Mouse (Mus musculus) forebrain, embryonic 14.5 days (tissue): ENCODE results near the gene Gpr152. TPM values are rescaled to one million over a fixed set of nuclear protein-coding genes. Genes with fewer than 3 reads are reported as not detected.

Experiments used
- ATAC-seq: fragments of 200-750 bp; cut with Nextera tagmentation; 2 replicates; pipeline ENCODE4 v1.8.0; 2017; ENCODE audit warnings: mild to moderate bottlenecking, moderate library complexity
- DNase-seq: peaks from one replicate; pipeline ENCODE4 v3.0.0-alpha.2; 2015; ENCODE audit warnings: low spot score
- H3K27ac ChIP-seq: fragments of 300-500 bp; sonication (generic); 2 replicates; pipeline ENCODE4 v1.5.1; 2014; ENCODE audit warnings: low read depth, mild to moderate bottlenecking, control low read depth, low read length, moderate library complexity
- H3K27me3 ChIP-seq: fragments of 300-500 bp; sonication (generic); replicated peaks from 2 replicates; pipeline ENCODE4 v1.6.1; 2014; ENCODE audit warnings: low read length, control low read depth, mixed read lengths; ENCODE audit not compliant: control insufficient read depth, insufficient read depth
- H3K36me3 ChIP-seq: fragments of 300-500 bp; sonication (generic); 2 replicates; pipeline ENCODE4 v1.6.1; 2014; ENCODE audit warnings: low read length, control low read depth; ENCODE audit not compliant: control insufficient read depth, insufficient read depth
- H3K4me1 ChIP-seq: fragments of 300-500 bp; sonication (generic); 2 replicates; pipeline ENCODE4 v1.6.1; 2014; ENCODE audit warnings: antibody characterized with exemption, low read length, control low read depth; ENCODE audit not compliant: control insufficient read depth, insufficient read depth
- H3K4me2 ChIP-seq: fragments of 300-500 bp; sonication (generic); 2 replicates; pipeline ENCODE4 v1.6.1; 2014; ENCODE audit warnings: mild to moderate bottlenecking, control low read depth, low read length
- H3K4me3 ChIP-seq: fragments of 300-500 bp; sonication (generic); 2 replicates; pipeline ENCODE4 v1.5.1; 2014; ENCODE audit warnings: low read depth, low read length, control low read depth
- H3K9ac ChIP-seq: fragments of 300-500 bp; sonication (generic); 2 replicates; pipeline ENCODE4 v1.6.1; 2014; ENCODE audit warnings: mild to moderate bottlenecking, low read length, control low read depth, moderate library complexity
- H3K9me3 ChIP-seq: fragments of 300-500 bp; sonication (generic); replicated peaks from 2 replicates; pipeline ENCODE4 v1.6.1; 2016; ENCODE audit warnings: low read length, control low read depth, mixed read lengths; ENCODE audit not compliant: control insufficient read depth
- WGBS: fragments of 180-500 bp; shearing (Covaris S2); extraction: QIAGEN DNeasy Blood & Tissue Kit; methylation state at CpG from one replicate; pipeline ENCODE4 v1.1.7; 2014; 5-methylcytosine and 5-hydroxymethylcytosine counted together
- polyA plus RNA-seq: library from polyadenylated mRNA; unstranded; fragments of >200 nt; fragmentation: Nextera tagmentation; extraction: Ambion mirVana; gene quantifications from 2 replicates; pipeline ENCODE4 v1.2.1, GENCODE M21; 2014

Gene Gpr152
- polyA plus RNA-seq, 1 experiment from 2014 or later: not detected

GRCm38 (mm10) chr19:4097441-4097825 is 42.2 kb upstream of the Gpr152 start:
- Histone ChIP-seq H3K4me1 (peaks cover 27% of the 10 kb centered on the region), H3K4me3 (peak overlapping the region; percentile 57), H3K27me3 (peaks cover 6% of the 10 kb centered on the region; the same call in 1 of the 2 replicates), H3K36me3 (no peaks in the 10 kb centered on the region), H3K27ac (peak overlapping the region; percentile 2; the same call in 1 of the 2 replicates), H3K9ac (peak overlapping the region; percentile 36), H3K4me2 (peak overlapping the region; percentile 65), H3K9me3 (no peaks in the 10 kb centered on the region)
- ATAC-seq (no peak; the same call in 1 of the 2 replicates), DNase-seq (peak; percentile 73)
- 2% methylated on average over 21 of the region's 21 CpGs for WGBS

GRCm38 (mm10) chr19:4098426-4098825 is 41.2 kb upstream of the Gpr152 start:
- H3K9ac ChIP-seq: no peak overlapping the region
- no peak overlapping the region for H3K4me2 ChIP-seq
- DNase-seq: no peak
- H3K9me3 ChIP-seq: no peaks in the 10 kb centered on the region
- 0 out of 2 replicates have a peak, but pooled peaks cover 7% of the 10 kb centered on the region for H3K36me3 ChIP-seq
- H3K4me3 ChIP-seq: no peak overlapping the region
- H3K27me3 ChIP-seq: peaks cover 6% of the 10 kb centered on the region; the same call in 1 of the 2 replicates
- peaks cover 27% of the 10 kb centered on the region for H3K4me1 ChIP-seq
- ATAC-seq: no peak
- no peak overlapping the region for H3K27ac ChIP-seq
- 91% methylated on average over 13 of the region's 13 CpGs for WGBS

DNA sequence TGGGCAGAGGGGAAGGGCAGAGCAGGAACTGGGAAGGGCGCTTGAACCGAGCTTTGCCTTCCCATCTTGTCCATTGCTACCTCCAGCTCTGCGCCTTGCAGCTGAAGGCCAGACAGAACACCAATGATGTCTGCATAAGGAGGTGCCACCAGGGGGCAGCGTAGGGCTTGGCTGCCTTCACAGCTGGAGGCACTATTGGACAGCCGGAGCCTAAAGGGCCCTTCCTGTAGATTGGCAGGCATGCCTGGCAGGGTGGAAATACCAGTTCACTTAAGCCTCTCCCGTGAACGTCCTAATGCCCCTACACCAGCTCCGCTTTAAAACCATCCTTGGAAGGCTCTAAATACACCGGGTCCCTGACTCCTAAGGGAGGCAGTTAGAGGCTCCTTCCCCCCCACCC is 40.5 kb upstream of the Gpr152 start:
- WGBS: 10% methylated on average over 9 of the region's 9 CpGs
- Histone ChIP-seq H3K4me1 (peaks cover 27% of the 10 kb centered on the region), H3K4me2 (no peak overlapping the region), H3K27me3 (peaks cover 6% of the 10 kb centered on the region; the same call in 1 of the 2 replicates), H3K4me3 (no peak overlapping the region), H3K9ac (no peak overlapping the region), H3K36me3 (0 out of 2 replicates have a peak, but pooled peaks cover 7% of the 10 kb centered on the region), H3K9me3 (no peaks in the 10 kb centered on the region), H3K27ac (no peak overlapping the region)
- ATAC-seq (no peak), DNase-seq (peak; percentile 90)

- 1% methylated on average over 53 of the region's 53 CpGs for WGBS
- H3K4me3 ChIP-seq: peak within 1 kb of the TSS; percentile 46
- H3K9me3 ChIP-seq: no peaks in the 10 kb centered on the region
- H3K4me1 ChIP-seq: peaks cover 27% of the 10 kb centered on the region
- peaks cover 6% of the 10 kb centered on the region; the same call in 1 of the 2 replicates for H3K27me3 ChIP-seq
- ATAC-seq: no peak
- 0 out of 2 replicates have a peak, but pooled peaks cover 7% of the 10 kb centered on the region for H3K36me3 ChIP-seq
- no peak within 1 kb of the TSS; the same call in 1 of the 2 replicates for H3K27ac ChIP-seq
- DNase-seq: peak; percentile 24
- peak within 1 kb of the TSS; percentile 72 for H3K9ac ChIP-seq
- H3K4me2 ChIP-seq: peak within 1 kb of the TSS; percentile 90
Observed at GRCm38 (mm10) chr19:4099837-4100717, 39.5 kb upstream of the Gpr152 start, which contains the start of gene Pitpnm1. TSS of gene Pitpnm1 (plus strand) at chr19:4099998.

DNA sequence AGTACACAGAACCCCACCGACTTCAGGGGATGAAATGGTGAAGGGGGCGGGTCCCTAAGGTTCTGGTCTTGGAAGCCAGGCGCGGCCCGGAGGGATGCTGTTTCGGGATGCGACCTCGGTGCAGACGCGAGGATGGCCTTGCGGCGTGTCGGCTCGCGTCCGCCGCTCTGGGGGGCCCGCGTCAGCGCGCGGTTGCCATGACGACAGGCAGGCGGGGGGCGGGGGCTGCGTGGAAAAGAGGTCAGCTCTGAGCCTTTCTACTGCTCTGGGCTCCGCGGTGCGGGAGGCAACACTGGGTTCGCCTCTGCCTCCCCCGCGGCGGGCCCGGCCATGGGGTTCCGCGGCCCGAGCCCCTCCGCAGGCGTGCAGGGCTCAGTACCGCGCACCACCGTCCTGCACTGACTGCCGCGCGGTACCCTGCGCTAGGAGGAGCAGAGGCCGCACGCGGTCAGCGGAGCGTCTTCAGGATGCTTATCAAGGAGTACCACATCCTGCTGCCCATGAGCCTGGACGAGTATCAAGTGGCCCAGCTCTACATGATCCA is 38.8 kb upstream of the Gpr152 start:
- WGBS: under 1% methylated on average over 52 of the region's 52 CpGs
- ATAC-seq: 0 out of 2 replicates have a peak, but pooled peaks have one; percentile 10
- 0 out of 2 replicates have a peak, but pooled peaks cover 10% of the 10 kb centered on the region for H3K36me3 ChIP-seq

GRCm38 (mm10) chr19:4101466-4101865 is 38.1 kb upstream of the Gpr152 start:
- Histone ChIP-seq H3K4me3 (peak overlapping the region; percentile 46), H3K27me3 (peaks cover 6% of the 10 kb centered on the region; the same call in 1 of the 2 replicates), H3K4me1 (peaks cover 20% of the 10 kb centered on the region), H3K27ac (no peak overlapping the region), H3K4me2 (peak overlapping the region; percentile 90), H3K9ac (peak overlapping the region; percentile 72), H3K9me3 (no peaks in the 10 kb centered on the region), H3K36me3 (0 out of 2 replicates have a peak, but pooled peaks cover 10% of the 10 kb centered on the region)
- WGBS: 57% methylated on average over 6 of the region's 6 CpGs
- ATAC-seq (no peak), DNase-seq (peak; percentile 31)

More for the DNA sequence above, 38.8 kb upstream of the Gpr152 start:
- Histone ChIP-seq H3K9me3 (no peaks in the 10 kb centered on the region), H3K4me2 (peak overlapping the region; percentile 90), H3K27ac (0 out of 2 replicates have a peak overlapping the region, but pooled peaks have one; percentile 21), H3K4me1 (peaks cover 27% of the 10 kb centered on the region), H3K27me3 (peaks cover 6% of the 10 kb centered on the region; the same call in 1 of the 2 replicates), H3K9ac (peak overlapping the region; percentile 72), H3K4me3 (peak overlapping the region; percentile 46)
- peak; percentile 49 for DNase-seq

GRCm38 (mm10) chr19:4102049-4102448 is 37.5 kb upstream of the Gpr152 start:
- DNase-seq: no peak
- Histone ChIP-seq H3K27me3 (peaks cover 6% of the 10 kb centered on the region; the same call in 1 of the 2 replicates), H3K27ac (no peak overlapping the region), H3K4me1 (peaks cover 20% of the 10 kb centered on the region), H3K4me2 (peak overlapping the region; percentile 90; the same call in 1 of the 2 replicates), H3K9ac (0 out of 2 replicates have a peak overlapping the region, but pooled peaks have one; percentile 72), H3K9me3 (no peaks in the 10 kb centered on the region), H3K4me3 (no peak overlapping the region), H3K36me3 (0 out of 2 replicates have a peak, but pooled peaks cover 10% of the 10 kb centered on the region)
- ATAC-seq: no peak
- 89% methylated on average over 2 of the region's 2 CpGs for WGBS

DNA sequence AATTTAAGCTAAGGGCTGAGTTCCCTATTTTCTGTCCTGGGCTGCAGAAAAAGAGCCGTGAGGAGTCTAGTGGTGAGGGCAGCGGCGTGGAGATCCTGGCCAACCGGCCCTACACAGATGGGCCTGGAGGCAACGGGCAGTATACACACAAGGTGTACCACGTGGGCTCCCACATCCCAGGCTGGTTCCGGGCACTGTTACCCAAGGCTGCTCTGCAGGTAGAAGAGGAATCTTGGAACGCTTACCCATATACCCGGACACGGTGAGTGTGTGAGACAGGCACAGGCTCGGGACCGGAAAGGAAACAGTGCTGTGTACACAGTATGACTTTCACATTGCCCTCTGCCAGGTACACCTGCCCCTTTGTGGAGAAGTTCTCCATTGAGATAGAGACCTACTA is 37.0 kb upstream of the Gpr152 start:
- no peak overlapping the region for H3K27ac ChIP-seq
- WGBS: 94% methylated on average over 12 of the region's 12 CpGs
- DNase-seq (no peak), ATAC-seq (no peak)
- peaks cover 20% of the 10 kb centered on the region for H3K4me1 ChIP-seq
- H3K4me2 ChIP-seq: no peak overlapping the region
- peaks cover 6% of the 10 kb centered on the region; the same call in 1 of the 2 replicates for H3K27me3 ChIP-seq
- no peaks in the 10 kb centered on the region for H3K9me3 ChIP-seq
- H3K36me3 ChIP-seq: 0 out of 2 replicates have a peak, but pooled peaks cover 10% of the 10 kb centered on the region
- H3K4me3 ChIP-seq: no peak overlapping the region
- no peak overlapping the region for H3K9ac ChIP-seq
